Mouse (Mus musculus): ENCODE data around the gene S100b.

Gene S100b

GRCm38 (mm10) chr10:76253536-76253935 is at the start of gene S100b:
Gene S100b, plus strand, starts transcription at chr10:76253853.
- no peak for DNase-seq (ENCODE audit: low read depth, low spot score)

- DNase-seq (ENCODE audit: low read depth, low spot score) = no peak
Observed at GRCm38 (mm10) chr10:76207262-76207796, 46.3 kb upstream of the S100b start.

- DNase-seq (ENCODE audit: low read depth, low spot score) = no peak
Observed at GRCm38 (mm10) chr10:76209241-76209640, 44.4 kb upstream of the S100b start.

- no peak for DNase-seq (ENCODE audit: low read depth, low spot score)
Observed at GRCm38 (mm10) chr10:76210806-76211205, 42.8 kb upstream of the S100b start.

GRCm38 (mm10) chr10:76212121-76212520 is 41.5 kb upstream of the S100b start:
- no peak for DNase-seq (ENCODE audit: low read depth, low spot score)

DNA sequence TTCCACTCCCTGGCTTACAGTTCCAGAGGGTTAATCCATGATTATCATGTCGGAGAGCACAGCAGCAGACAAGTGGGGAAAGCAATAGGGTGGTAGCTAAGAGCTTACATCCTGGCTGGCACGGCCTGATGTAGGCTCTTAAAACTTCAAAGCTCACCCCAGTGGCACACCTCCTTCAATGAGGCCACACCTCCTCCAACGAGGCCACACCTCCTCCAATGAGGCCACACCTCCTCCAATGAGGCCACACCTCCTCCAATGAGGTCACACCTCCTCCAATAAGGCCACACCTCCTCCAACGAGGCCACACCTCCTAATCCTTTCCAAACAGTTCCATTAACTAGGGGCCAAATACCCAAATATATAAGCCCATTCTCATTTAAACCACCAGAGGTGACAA is 39.5 kb upstream of the S100b start:
- no peak for DNase-seq (ENCODE audit: low read depth, low spot score)

DNA sequence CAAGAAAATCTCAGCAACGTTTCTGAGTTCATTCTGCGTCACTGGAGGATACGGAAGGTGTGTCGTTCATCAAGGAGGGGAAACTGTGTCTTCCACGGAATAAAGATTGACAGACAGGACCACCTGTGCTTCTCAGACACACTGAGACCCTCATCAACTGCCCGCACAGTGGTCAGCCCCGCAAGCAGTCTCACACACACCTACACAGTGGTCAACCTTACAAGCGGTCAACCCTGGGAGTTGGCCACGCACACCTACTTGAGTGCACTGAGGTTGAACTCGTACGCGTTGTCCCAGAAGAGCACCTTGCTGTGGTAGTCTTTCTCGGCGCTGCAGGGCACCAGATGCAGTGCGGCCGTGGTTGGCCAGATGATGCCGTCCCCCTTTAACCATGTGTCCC is 36.6 kb upstream of the S100b start:
- no peak for DNase-seq (ENCODE audit: low read depth, low spot score)

- DNase-seq (ENCODE audit: low read depth, low spot score) = no peak
Observed at GRCm38 (mm10) chr10:76218240-76218639, 35.4 kb upstream of the S100b start.

- DNase-seq (ENCODE audit: low read depth, low spot score) = no peak
Observed at GRCm38 (mm10) chr10:76225944-76226343, 27.7 kb upstream of the S100b start.

DNA sequence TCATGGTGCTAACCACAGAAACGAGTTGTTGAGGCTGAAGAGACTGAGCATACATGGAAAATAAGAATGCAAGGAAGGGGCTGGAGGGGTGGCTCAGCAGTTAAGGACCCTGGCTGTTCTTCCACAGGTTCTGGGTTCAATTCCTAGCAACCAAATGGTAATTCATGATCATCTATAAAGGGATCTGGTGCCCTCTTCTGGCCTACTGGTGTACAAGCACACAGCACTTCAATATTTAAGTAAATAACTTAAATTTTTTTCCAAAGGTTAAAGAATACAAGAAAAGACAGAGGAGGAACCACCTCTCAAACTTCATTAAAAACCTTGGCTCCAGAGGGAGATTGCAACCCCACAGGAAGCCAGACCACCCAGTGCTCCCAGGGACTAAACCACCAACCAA is 24.0 kb upstream of the S100b start:
- no peak for DNase-seq (ENCODE audit: low read depth, low spot score)

DNA sequence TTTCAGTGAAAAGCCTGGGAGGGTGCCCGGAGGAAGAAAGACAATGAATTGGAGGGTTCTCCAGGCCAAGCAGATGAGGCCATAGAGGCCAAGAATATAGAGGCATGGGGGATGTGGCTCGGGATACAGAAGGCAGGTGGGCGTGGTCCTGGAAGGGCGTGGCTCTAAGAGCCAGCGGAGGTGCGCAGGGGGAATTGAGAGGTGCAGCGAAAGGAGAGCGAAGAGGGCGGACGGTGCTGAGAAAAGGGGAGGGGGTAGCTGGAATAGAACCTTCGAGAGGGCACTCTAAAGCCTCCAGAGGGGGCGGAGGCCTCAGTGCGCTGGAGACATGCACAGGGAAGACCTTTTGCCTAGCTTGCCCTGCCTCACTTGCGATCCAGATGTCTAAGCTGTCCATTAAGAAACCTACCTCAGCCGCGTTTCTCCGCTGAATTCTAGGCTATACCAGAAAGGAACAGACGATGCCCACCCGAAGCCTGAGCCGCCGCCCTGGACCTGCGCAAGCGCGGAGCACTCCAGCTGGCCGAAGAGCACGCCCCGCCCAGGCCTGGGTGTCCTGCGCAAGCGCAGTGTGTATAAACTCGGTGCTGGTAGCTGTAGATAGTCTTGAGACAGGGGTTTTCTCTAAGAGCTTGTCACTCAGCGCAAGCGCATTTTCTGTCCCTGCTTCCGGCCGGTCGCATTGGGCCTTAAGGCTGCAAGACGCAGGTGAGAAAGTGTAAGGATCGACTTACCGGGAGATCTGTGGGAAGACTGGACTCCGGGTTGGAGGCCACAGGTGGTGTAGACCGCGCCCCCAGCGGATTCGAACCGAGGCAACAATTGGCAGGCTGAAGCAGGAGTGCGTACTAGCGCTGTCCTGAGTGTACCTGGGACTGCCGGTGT is 16.1 kb upstream of the S100b start, which contains the start of gene Prmt2:
Prmt2 (minus strand) TSS at position 525 of the 885 bp plus-strand sequence.
- peak; percentile 90 for DNase-seq (ENCODE audit: low read depth, low spot score)

DNA sequence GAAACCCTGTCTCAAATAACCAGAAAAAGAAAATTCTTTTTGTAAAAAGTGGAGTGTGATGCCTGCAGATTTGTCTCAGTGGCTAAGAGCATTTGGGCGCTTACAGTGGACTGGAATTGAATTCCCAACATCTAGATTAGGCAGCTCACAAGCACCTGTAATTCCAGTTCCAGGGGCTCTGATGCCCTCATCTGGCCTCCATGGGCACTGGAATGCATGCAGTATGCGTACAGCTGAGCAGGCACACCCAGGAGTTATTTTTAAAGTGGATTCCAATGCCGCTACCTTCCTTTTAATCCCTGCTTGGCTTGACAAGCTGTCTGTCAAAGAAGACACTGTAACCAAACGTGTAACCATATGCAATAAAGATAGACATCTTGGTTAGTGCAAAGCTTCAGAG is 14.3 kb upstream of the S100b start:
- no peak for DNase-seq (ENCODE audit: low read depth, low spot score)

- no peak for DNase-seq (ENCODE audit: low read depth, low spot score)
Observed at GRCm38 (mm10) chr10:76245106-76245505, 8.5 kb upstream of the S100b start.

- DNase-seq (ENCODE audit: low read depth, low spot score) = no peak
Observed at GRCm38 (mm10) chr10:76246601-76247000, 7.1 kb upstream of the S100b start.

DNA sequence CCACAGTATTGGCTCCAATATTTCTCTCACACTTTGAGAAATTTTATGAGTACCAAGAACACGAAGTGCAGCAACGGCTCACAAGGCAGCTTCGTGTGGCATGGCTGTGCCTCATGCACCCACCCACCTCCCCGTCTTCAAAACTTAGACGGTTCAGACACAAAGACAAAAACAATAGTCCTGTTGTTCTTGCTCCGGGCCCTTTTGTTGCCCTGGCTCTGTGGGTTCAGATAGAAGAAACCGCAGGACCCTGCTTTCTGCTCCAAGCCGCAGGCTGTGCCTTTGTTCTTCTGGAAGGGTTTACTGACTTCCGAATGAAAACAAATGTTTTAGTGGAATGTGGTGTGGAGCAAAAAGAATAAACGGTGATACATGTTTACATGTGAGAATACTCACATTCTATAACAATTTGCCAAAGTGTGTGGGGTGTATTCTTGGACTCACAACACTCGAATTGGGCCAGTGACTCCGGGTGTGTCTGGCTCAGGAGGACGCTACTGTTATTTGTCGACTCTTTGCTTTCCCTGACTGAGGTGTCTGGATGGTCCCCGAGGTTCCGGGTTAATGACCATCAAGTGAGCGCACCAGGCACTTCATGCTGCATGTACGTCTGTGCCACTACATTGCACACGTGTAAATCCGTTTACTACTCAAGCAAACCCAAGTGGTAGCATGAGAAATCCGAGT is 5.5 kb upstream of the S100b start:
- no peak for DNase-seq (ENCODE audit: low read depth, low spot score)

GRCm38 (mm10) chr10:76248647-76248968 is 5.0 kb upstream of the S100b start:
- DNase-seq (ENCODE audit: low read depth, low spot score) = no peak

GRCm38 (mm10) chr10:76250870-76251269 is 2.8 kb upstream of the S100b start:
- DNase-seq (ENCODE audit: low read depth, low spot score) = no peak

- DNase-seq (ENCODE audit: low read depth, low spot score) = no peak
Observed at GRCm38 (mm10) chr10:76253079-76253478, 574 bp upstream of the S100b start.

DNA sequence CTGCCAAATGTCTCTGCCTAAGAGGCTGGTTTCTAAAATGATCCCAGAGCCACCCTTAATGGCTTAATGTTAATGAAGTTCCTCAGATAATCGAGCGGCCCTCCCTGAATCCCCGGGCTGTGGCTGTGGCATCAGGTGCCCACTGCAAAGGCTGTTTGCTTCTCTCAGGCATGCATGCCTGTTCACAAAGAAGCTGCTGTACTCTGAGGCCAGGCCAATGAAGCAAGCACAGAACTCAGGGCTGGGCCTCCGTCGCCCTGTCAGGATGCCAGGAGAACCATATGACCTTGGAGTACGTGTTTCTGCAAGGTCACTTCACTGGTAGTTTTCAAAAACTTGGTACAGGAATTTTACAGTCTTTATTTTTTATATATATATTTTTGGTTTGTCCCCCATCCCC is 2.0 kb downstream of the S100b start:
- no peak for DNase-seq (ENCODE audit: low read depth, low spot score)

- no peak for DNase-seq (ENCODE audit: low read depth, low spot score)
Observed at GRCm38 (mm10) chr10:76257231-76257630, 3.6 kb downstream of the S100b start.

GRCm38 (mm10) chr10:76257719-76258390 is 4.2 kb downstream of the S100b start:
- no peak for DNase-seq (ENCODE audit: low read depth, low spot score)

DNA sequence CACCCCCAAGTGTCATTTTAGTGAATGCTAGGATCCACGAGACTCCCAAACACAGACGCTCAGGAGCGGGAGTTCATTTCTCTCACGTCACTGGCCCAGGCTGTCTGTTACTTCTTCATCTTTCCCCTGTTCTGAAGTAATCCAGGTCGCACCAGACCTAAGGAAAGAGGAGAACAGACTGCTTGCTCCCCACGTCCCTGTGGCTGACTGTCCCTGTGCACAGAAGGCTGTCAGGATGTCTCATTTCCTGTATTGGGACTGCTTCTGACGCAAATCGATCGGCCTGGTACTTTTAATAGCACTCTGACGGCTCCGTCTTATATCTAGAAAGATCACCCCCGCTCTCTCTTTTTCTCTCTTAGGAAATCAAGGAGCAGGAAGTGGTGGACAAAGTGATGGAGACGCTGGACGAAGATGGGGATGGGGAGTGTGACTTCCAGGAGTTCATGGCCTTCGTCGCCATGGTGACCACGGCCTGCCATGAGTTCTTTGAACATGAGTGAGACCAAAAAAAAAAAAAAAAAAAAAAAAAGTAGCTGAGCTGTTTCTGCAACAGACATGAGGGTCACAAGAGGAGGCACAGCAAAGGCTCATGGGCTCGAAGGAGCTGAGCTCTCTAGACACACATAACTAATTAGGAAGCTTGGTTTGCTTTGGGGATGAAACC is 6.0 kb downstream of the S100b start:
- no peak for DNase-seq (ENCODE audit: low read depth, low spot score)
